Mouse (Mus musculus) liver, adult (tissue): ENCODE measurements around the gene Chil5.

Source experiments
- GATA4 ChIP-seq: IDR thresholded peaks from 2 replicates; pipeline ENCODE4 v1.6.1; 2014; ENCODE audit warnings: mild to moderate bottlenecking, low read length; ENCODE audit not compliant: insufficient replicate concordance

The Chil5 gene

GRCm38 (mm10) chr3:106032781-106033180 is at the start of gene Chil5:
Gene Chil5 (minus strand): TSS chr3:106032814.
- no peak for TF ChIP-seq GATA4

GRCm38 (mm10) chr3:106074824-106075223 is 42.2 kb upstream of the Chil5 start:
- TF ChIP-seq GATA4 = no peak

- no peak for TF ChIP-seq GATA4
Measured at GRCm38 (mm10) chr3:106070994-106071393, 38.4 kb upstream of the Chil5 start.

- TF ChIP-seq GATA4 = no peak
Measured at GRCm38 (mm10) chr3:106057966-106058365, 25.4 kb upstream of the Chil5 start.

- TF ChIP-seq GATA4 = no peak
Measured at GRCm38 (mm10) chr3:106051896-106052295, 19.3 kb upstream of the Chil5 start.

GRCm38 (mm10) chr3:106040306-106040705 is 7.7 kb upstream of the Chil5 start:
- TF ChIP-seq GATA4 = no peak

GRCm38 (mm10) chr3:106024135-106024534 is 8.5 kb downstream of the Chil5 start:
- no peak for TF ChIP-seq GATA4

- TF ChIP-seq GATA4 = no peak
Measured at GRCm38 (mm10) chr3:106021840-106022239, 10.8 kb downstream of the Chil5 start.

GRCm38 (mm10) chr3:106014546-106014945 is 18.1 kb downstream of the Chil5 start, which contains the start of gene Pifo:
Gene Pifo (minus strand): TSS chr3:106014646.
- TF ChIP-seq GATA4 = no peak

GRCm38 (mm10) chr3:106001416-106002370 is 30.9 kb downstream of the Chil5 start:
- TF ChIP-seq GATA4 = no peak

GRCm38 (mm10) chr3:106000707-106001375 is 31.8 kb downstream of the Chil5 start:
- TF ChIP-seq GATA4 = no peak

- no peak for TF ChIP-seq GATA4
Measured at GRCm38 (mm10) chr3:105994730-105995129, 37.9 kb downstream of the Chil5 start.

- TF ChIP-seq GATA4 = no peak
Measured at GRCm38 (mm10) chr3:105991653-105992283, 40.8 kb downstream of the Chil5 start.

GRCm38 (mm10) chr3:105974174-105974573 is 58.4 kb downstream of the Chil5 start:
- TF ChIP-seq GATA4 = no peak

GRCm38 (mm10) chr3:105973411-105973810 is 59.2 kb downstream of the Chil5 start, which contains the start of gene Ovgp1:
Gene Ovgp1 (plus strand): TSS chr3:105973711.
- TF ChIP-seq GATA4 = no peak
